Comparison of ENCODE assay signal across 7 mouse cellular contexts in genomic region chr4:154636053-154636433, GRCm38 (mm10). TPM values are rescaled to one million over a fixed set of nuclear protein-coding genes. Genes with fewer than 3 reads are reported as not detected.
DNase-seq lines count a peak whose midpoint lies in the region; ATAC-seq and TF ChIP-seq lines count a peak whose summit lies in the region.

No protein-coding gene starts in this region.

- peaks cover 39% of the 10 kb centered on the region for H3K27me3 ChIP-seq in forebrain, embryonic 11.5 days (ENCODE audit: control insufficient read depth, insufficient read depth, low read length)
- H3K27me3 ChIP-seq in hindbrain, postnatal 0 days (ENCODE audit: insufficient read depth, low read length), result peaks cover 73% of the 10 kb centered on the region
- peaks cover 88% of the 10 kb centered on the region for H3K27me3 ChIP-seq in liver, embryonic 16.5 days (ENCODE audit: control insufficient read depth, insufficient read depth, low read depth, low read length)
- H3K27me3 ChIP-seq in small intestine, adult 2 months (ENCODE audit: control insufficient read depth, insufficient read depth, low read length), result peaks cover 14% of the 10 kb centered on the region

- peak overlapping the region; percentile 78 for H3K4me3 ChIP-seq in forebrain, embryonic 11.5 days (ENCODE audit: low read depth, low read length)
- peak overlapping the region; percentile 34 for H3K4me3 ChIP-seq in hindbrain, postnatal 0 days (ENCODE audit: low read length)
- peak overlapping the region; percentile 63 for H3K4me3 ChIP-seq in liver, embryonic 16.5 days (ENCODE audit: low read depth, low read length)
- H3K4me3 ChIP-seq in small intestine, adult 2 months (ENCODE audit: low read depth, low read length), result peak overlapping the region; percentile 91

- H3K36me3 ChIP-seq in forebrain, embryonic 11.5 days (ENCODE audit: control insufficient read depth, insufficient read depth, low read length), result no peaks in the 10 kb centered on the region
- no peaks in the 10 kb centered on the region for H3K36me3 ChIP-seq in hindbrain, postnatal 0 days (ENCODE audit: insufficient read depth, low read length)
- no peaks in the 10 kb centered on the region for H3K36me3 ChIP-seq in liver, embryonic 16.5 days (ENCODE audit: control insufficient read depth, insufficient read depth)
- no peaks in the 10 kb centered on the region for H3K36me3 ChIP-seq in small intestine, adult 2 months (ENCODE audit: control insufficient read depth, insufficient read depth, low read length)

- TF ChIP-seq CTCF in hindbrain, postnatal 0 days (IDR thresholded peaks at IDR 0.05; ENCODE audit: low read depth), result peak; percentile 39
- TF ChIP-seq CTCF in small intestine, adult 2 months (IDR thresholded peaks at IDR 0.05; ENCODE audit: extremely low read depth, insufficient read length, insufficient replicate concordance, low read depth, low read length), result no peak

- peak; percentile 68 for ATAC-seq in forebrain, embryonic 11.5 days (replicated peaks; ENCODE audit: low FRiP score)
- peak; percentile 77 for ATAC-seq in hindbrain, postnatal 0 days
- peak; percentile 46 for ATAC-seq in liver, embryonic 16.5 days (ENCODE audit: low read depth)

- no peaks in the 10 kb centered on the region for H3K9me3 ChIP-seq in forebrain, embryonic 11.5 days (ENCODE audit: control insufficient read depth, low read length)
- no peaks in the 10 kb centered on the region for H3K9me3 ChIP-seq in hindbrain, postnatal 0 days (ENCODE audit: low read length)
- no peaks in the 10 kb centered on the region for H3K9me3 ChIP-seq in liver, embryonic 16.5 days (replicated peaks; ENCODE audit: control insufficient read depth, low read length)

- H3K4me2 ChIP-seq in forebrain, embryonic 11.5 days (ENCODE audit: low read depth, low read length, severe bottlenecking), result peak overlapping the region; percentile 93
- H3K4me2 ChIP-seq in hindbrain, postnatal 0 days (ENCODE audit: low read depth, low read length), result peak overlapping the region; percentile 61
- H3K4me2 ChIP-seq in liver, embryonic 16.5 days (ENCODE audit: low read depth, low read length), result peak overlapping the region; percentile 65

- peak overlapping the region; percentile 96 for H3K9ac ChIP-seq in forebrain, embryonic 11.5 days (ENCODE audit: low read length)
- H3K9ac ChIP-seq in hindbrain, postnatal 0 days (replicated peaks; ENCODE audit: low read length), result peak overlapping the region; percentile 54
- peak overlapping the region; percentile 59 for H3K9ac ChIP-seq in liver, embryonic 16.5 days (ENCODE audit: low read depth, low read length)

- DNase-seq in right cerebral cortex, postnatal 10 days (ENCODE audit: low spot score in 2 of 2), result peak; percentile 49 to 50
- no peak for DNase-seq in right cerebral cortex, adult 18-20 months
- DNase-seq in forebrain, embryonic 11.5 days (ENCODE audit: low spot score), result no peak
- peak; percentile 83 for DNase-seq in hindbrain, postnatal 0 days (ENCODE audit: low spot score)
- no peak for DNase-seq in c-Kit-positive CD71-positive TER-119-positive erythroid progenitor cells, embryonic 14.5 days (ENCODE audit: low spot score)

- WGBS in forebrain, embryonic 11.5 days, result under 1% methylated on average over 27 of the region's 30 CpGs
- 0% methylated on average over 7 of the region's 30 CpGs for WGBS in hindbrain, postnatal 0 days
- WGBS in liver, embryonic 16.5 days (ENCODE audit: insufficient replicate concordance), result under 1% methylated on average over 23 of the region's 30 CpGs
- WGBS in small intestine, adult 2 months, result under 1% methylated on average over 25 of the region's 30 CpGs

- peak overlapping the region; percentile 94 for H3K27ac ChIP-seq in forebrain, embryonic 11.5 days (ENCODE audit: low read depth, low read length)
- H3K27ac ChIP-seq in hindbrain, postnatal 0 days, result peak overlapping the region; percentile 51
- peak overlapping the region; percentile 70 for H3K27ac ChIP-seq in liver, embryonic 16.5 days (ENCODE audit: low read length)
- 0 out of 2 replicates have a peak overlapping the region, but pooled peaks have one; percentile 23 for H3K27ac ChIP-seq in small intestine, adult 2 months (ENCODE audit: insufficient read depth, low read depth, low read length)

- H3K4me1 ChIP-seq in forebrain, embryonic 11.5 days (replicated peaks; ENCODE audit: control insufficient read depth, insufficient read depth, low read length), result peaks cover 28% of the 10 kb centered on the region
- H3K4me1 ChIP-seq in hindbrain, postnatal 0 days (ENCODE audit: insufficient read depth, low read length), result 0 out of 2 replicates have a peak, but pooled peaks cover 8% of the 10 kb centered on the region
- no peaks in the 10 kb centered on the region; the same call in 1 of the 2 replicates for H3K4me1 ChIP-seq in liver, embryonic 16.5 days (ENCODE audit: control insufficient read depth, low read depth, low read length)
- H3K4me1 ChIP-seq in small intestine, adult 2 months (ENCODE audit: control insufficient read depth, insufficient read depth, insufficient read length, low read length), result peaks cover 2% of the 10 kb centered on the region; the same call in 1 of the 2 replicates

- no peak for TF ChIP-seq POLR2A in small intestine, adult 2 months (IDR thresholded peaks at IDR 0.05; ENCODE audit: low read depth, low read length)

RNA-seq across cellular contexts. Expression of gene Prdm16, which starts 0.6 kb away (rescaled TPM):
- 44.7 and 49.3 TPM in 2 replicates for polyA plus RNA-seq in forebrain, embryonic 11.5 days (2014; fragmentation: Nextera tagmentation; extraction: Ambion mirVana)
- total RNA-seq in hindbrain, postnatal 0 days (2014; rRNA removed), result 5.3 and 5.8 TPM in 2 replicates
- polyA plus RNA-seq in hindbrain, postnatal 0 days (2015; fragmentation: Nextera tagmentation; extraction: Ambion mirVana), result 10.3 and 10.5 TPM in 2 replicates
- 2.1 TPM in 2 replicates for polyA plus RNA-seq in liver, embryonic 16.5 days (2015; fragmentation: Nextera tagmentation; extraction: Ambion mirVana)
- polyA plus RNA-seq in small intestine, adult 2 months (2012; rRNA removed), result 4.9 and 15.5 TPM in 2 replicates

RNA-seq across cellular contexts. Expression of gene Actrt2, which starts 31.6 kb away (rescaled TPM):
- not detected in 2 replicates for polyA plus RNA-seq in forebrain, embryonic 11.5 days (2014; fragmentation: Nextera tagmentation; extraction: Ambion mirVana)
- not detected in 2 replicates for total RNA-seq in hindbrain, postnatal 0 days (2014; rRNA removed)
- not detected in 2 replicates for polyA plus RNA-seq in hindbrain, postnatal 0 days (2015; fragmentation: Nextera tagmentation; extraction: Ambion mirVana)
- not detected in 2 replicates for polyA plus RNA-seq in liver, embryonic 16.5 days (2015; fragmentation: Nextera tagmentation; extraction: Ambion mirVana)
- polyA plus RNA-seq in small intestine, adult 2 months (2012; rRNA removed), result not detected in 2 replicates

Comparison
In these comparisons a context has a peak if more than half of its experiments do, and no peak if none do; other contexts are left out.
1. DNase-seq: peak in right cerebral cortex, postnatal 10 days (2 of 2) and hindbrain, postnatal 0 days (single experiment); none in right cerebral cortex, adult 18-20 months (single experiment), forebrain, embryonic 11.5 days (single experiment) and c-Kit-positive CD71-positive TER-119-positive erythroid progenitor cells, embryonic 14.5 days (single experiment).
2. H3K27ac ChIP-seq: peak in every context shown above with its lines; median percentile 94 in forebrain, embryonic 11.5 days; 70 in liver, embryonic 16.5 days; 51 in hindbrain, postnatal 0 days; 23 in small intestine, adult 2 months.
3. H3K4me3 ChIP-seq: peak in every context shown above with its lines; median percentile 91 in small intestine, adult 2 months; 78 in forebrain, embryonic 11.5 days; 63 in liver, embryonic 16.5 days; 34 in hindbrain, postnatal 0 days.
4. Peak in every context shown above with its lines, with median percentiles within 50 percentile points of each other: ATAC-seq, H3K4me2 ChIP-seq and H3K9ac ChIP-seq.